Mouse (Mus musculus): ENCODE data around the gene Bsn.

DNA sequence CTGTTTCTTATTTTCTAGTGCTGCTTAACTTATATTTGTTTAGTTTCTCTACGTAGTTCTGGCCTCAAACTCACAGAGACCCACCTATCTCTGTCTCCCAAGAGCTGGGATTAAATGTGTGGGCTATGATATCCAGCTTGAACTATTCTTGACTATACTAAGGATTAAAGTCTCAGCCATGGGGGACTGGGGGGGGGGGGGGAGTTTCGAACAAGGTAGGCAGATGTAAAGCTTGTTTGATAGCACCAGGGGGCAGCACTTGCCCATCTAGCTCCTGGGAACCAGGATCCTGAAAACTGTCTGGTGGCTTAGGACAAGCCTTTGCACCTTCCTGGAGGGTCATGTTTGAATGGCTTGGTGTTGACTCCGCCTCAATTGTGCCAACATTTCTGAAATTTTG lies 94.7 kb downstream of the Bsn start:
- TF ChIP-seq POLR2A (IDR thresholded peaks at IDR 0.05; ENCODE audit: insufficient read depth, low read depth, low read length): no peak
- TF ChIP-seq CTCF (IDR thresholded peaks at IDR 0.05; ENCODE audit: insufficient read depth, low read depth, low read length): 0 out of 2 replicates have a peak, but pooled peaks have one; percentile 29

Measured in olfactory bulb, adult 2 months (tissue).